Mouse (Mus musculus): ENCODE results near the gene Slco3a1. TPM values are rescaled to one million over a fixed set of nuclear protein-coding genes. Genes with fewer than 3 reads are reported as not detected.

Slco3a1 gene
- total and polyA plus RNA-seq, 3 experiments = 0.04 to 0.35 TPM; not detected in 1

- Histone ChIP-seq H3K36me3 (replicated peaks in 1 of 2; ENCODE audit: control insufficient read depth in 1 of 2, insufficient read depth in 1 of 2, low read length in 1 of 2) (no peaks in the 10 kb centered on the region), H3K4me3 (replicated peaks in 1 of 3; ENCODE audit: low read depth in 2 of 3, low read length in 2 of 3, poor library complexity in 1 of 3) (no peak overlapping the region), H3K9me3 (replicated peaks; ENCODE audit: low read length) (peaks cover 38% of the 10 kb centered on the region), H3K4me1 (ENCODE audit: control insufficient read depth in 1 of 2, insufficient read depth in 2 of 2) (peaks cover 0 to 5% of the 10 kb centered on the region in 2 experiments; a peak in 2 of 4 replicates), H3K9ac (ENCODE audit: insufficient read depth, low read depth) (no peak overlapping the region), H3K27ac (ENCODE audit: insufficient read depth, low read depth) (no peak overlapping the region), H3K4me2 (ENCODE audit: insufficient read depth, low read depth, poor library complexity, severe bottlenecking) (no peak overlapping the region), H3K27me3 (replicated peaks) (no peaks in the 10 kb centered on the region), H3K79me2 (replicated peaks; ENCODE audit: control insufficient read depth, extremely low read depth, insufficient read depth, poor library complexity, severe bottlenecking) (no peaks in the 10 kb centered on the region)
- in situ Hi-C loops (cut with MboI; ENCODE audit: low pct_ligation_motif_present, low pct_unique_long_range_greater_than_20kb, low sequenced_read_pairs) = no loop called here
- dilution Hi-C loops (cut with MboI; ENCODE audit: extremely low pct_ligation_motif_present, extremely low pct_unique_long_range_greater_than_20kb, low sequenced_read_pairs) = no loop called here
- DNase-seq (ENCODE audit: extremely low read depth) = no peak
- TF ChIP-seq UBTF (IDR thresholded peaks at IDR 0.05; ENCODE audit: low read depth, low read length) (no peak), SIN3A (IDR thresholded peaks at IDR 0.05; ENCODE audit: low read length) (no peak), IRF4 (IDR thresholded peaks at IDR 0.05; ENCODE audit: low read depth, low read length) (no peak), RAD21 (IDR thresholded peaks at IDR 0.05; ENCODE audit: low read depth, low read length) (no peak), USF2 (conservative IDR thresholded peaks at IDR 0.05; ENCODE audit: low read depth, low read length) (no peak), ZNF384 (IDR thresholded peaks at IDR 0.05; ENCODE audit: low read depth, low read length) (no peak), BHLHE40 (IDR thresholded peaks at IDR 0.05; ENCODE audit: low read depth, low read length) (no peak), POLR2AphosphoS2 (IDR thresholded peaks at IDR 0.05; ENCODE audit: low read depth, low read length) (no peak), RCOR1 (conservative IDR thresholded peaks at IDR 0.05; ENCODE audit: low read depth, low read length) (no peak), MAFK (IDR thresholded peaks at IDR 0.05; ENCODE audit: insufficient replicate concordance, low read length) (no peak), PAX5 (IDR thresholded peaks at IDR 0.05; ENCODE audit: low read length) (no peak), HCFC1 (IDR thresholded peaks at IDR 0.05; ENCODE audit: low read depth, low read length) (no peak), MYC (IDR thresholded peaks at IDR 0.05; ENCODE audit: low read depth, low read length) (no peak), ETS1 (conservative IDR thresholded peaks at IDR 0.05; ENCODE audit: low read depth, low read length) (no peak), TCF12 (IDR thresholded peaks at IDR 0.05; ENCODE audit: low read depth, low read length) (no peak), NRF1 (IDR thresholded peaks at IDR 0.05; ENCODE audit: low read depth, low read length) (no peak), E2F4 (IDR thresholded peaks at IDR 0.05; ENCODE audit: insufficient replicate concordance, low read depth, low read length) (no peak), JUN (IDR thresholded peaks at IDR 0.05; ENCODE audit: insufficient read depth, low read depth, low read length) (no peak)
Measured at GRCm38 (mm10) chr7:74554041-74554561, 479 bp downstream of the Slco3a1 start.

- H3K79me2 ChIP-seq (replicated peaks; ENCODE audit: control insufficient read depth, extremely low read depth, insufficient read depth, poor library complexity, severe bottlenecking) = no peaks in the 10 kb centered on the region
- no peak overlapping the region for H3K27ac ChIP-seq (ENCODE audit: insufficient read depth, low read depth)
- in situ Hi-C loops (cut with MboI; ENCODE audit: low pct_ligation_motif_present, low pct_unique_long_range_greater_than_20kb, low sequenced_read_pairs) = no loop called here
- DNase-seq (ENCODE audit: extremely low read depth) = no peak
- H3K4me3 ChIP-seq (replicated peaks in 1 of 3; ENCODE audit: low read depth in 2 of 3, low read length in 2 of 3, poor library complexity in 1 of 3) = no peak overlapping the region
- H3K36me3 ChIP-seq (replicated peaks in 1 of 2; ENCODE audit: control insufficient read depth in 1 of 2, insufficient read depth in 1 of 2, low read length in 1 of 2) = no peaks in the 10 kb centered on the region
- H3K9me3 ChIP-seq (replicated peaks; ENCODE audit: low read length) = peaks cover 39% of the 10 kb centered on the region
- H3K4me1 ChIP-seq (ENCODE audit: control insufficient read depth in 1 of 2, insufficient read depth in 2 of 2) = peaks cover 0 to 5% of the 10 kb centered on the region in 2 experiments; a peak in 2 of 4 replicates
- H3K9ac ChIP-seq (ENCODE audit: insufficient read depth, low read depth) = no peak overlapping the region
- dilution Hi-C loops (cut with MboI; ENCODE audit: extremely low pct_ligation_motif_present, extremely low pct_unique_long_range_greater_than_20kb, low sequenced_read_pairs) = no loop called here
- TF ChIP-seq ZNF384 (IDR thresholded peaks at IDR 0.05; ENCODE audit: low read depth, low read length) = no peak
- TF ChIP-seq E2F4 (IDR thresholded peaks at IDR 0.05; ENCODE audit: insufficient replicate concordance, low read depth, low read length) = no peak
- no peaks in the 10 kb centered on the region for H3K27me3 ChIP-seq (replicated peaks)
- H3K4me2 ChIP-seq (ENCODE audit: insufficient read depth, low read depth, poor library complexity, severe bottlenecking) = no peak overlapping the region
Measured at GRCm38 (mm10) chr7:74553111-74553650, 1.4 kb downstream of the Slco3a1 start.
